9 mouse cellular contexts compared by ENCODE assay signal in the genomic region with DNA sequence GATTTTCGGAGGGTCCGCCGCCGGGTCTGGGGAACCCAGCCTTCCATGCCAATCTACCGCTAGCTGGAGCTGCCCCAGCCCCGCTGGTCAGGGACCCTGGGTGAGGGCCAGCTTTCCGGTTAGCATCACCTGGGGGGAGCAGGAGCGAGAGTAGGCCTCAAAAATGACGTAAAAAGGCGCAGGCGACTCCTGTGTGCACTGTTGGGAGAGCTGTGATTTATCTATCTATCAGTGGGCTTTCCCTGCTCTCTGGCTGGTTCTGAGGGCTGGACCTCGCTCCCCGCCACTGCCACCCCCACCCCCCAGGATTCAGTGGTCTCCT. TPM values are rescaled to one million over a fixed set of nuclear protein-coding genes. Genes with fewer than 3 reads are reported as not detected.
DNase-seq lines count a peak whose midpoint lies in the region; ATAC-seq and TF ChIP-seq lines count a peak whose summit lies in the region.
"Had no signal": no experiment of that assay in that cellular context is flagged by ENCODE, and none has a peak within 500 bp of the region (broad histone marks: within the 10 kb centered on the region; RNA-seq: fewer than 3 reads in every experiment).

No protein-coding gene starts in this region.

- H3K9me3 ChIP-seq in heart, embryonic 12.5 days (replicated peaks), result no peaks in the 10 kb centered on the region
- no peaks in the 10 kb centered on the region for H3K9me3 ChIP-seq in forebrain, embryonic 16.5 days (ENCODE audit: control insufficient read depth, low read length)
- H3K9me3 ChIP-seq in liver, postnatal 0 days (ENCODE audit: low read length), result no peaks in the 10 kb centered on the region

- peak overlapping the region; percentile 91 for H3K4me2 ChIP-seq in heart, embryonic 12.5 days
- H3K4me2 ChIP-seq in forebrain, embryonic 16.5 days (ENCODE audit: low read length), result peak overlapping the region; percentile 93
- peak overlapping the region; percentile 78 for H3K4me2 ChIP-seq in liver, postnatal 0 days (ENCODE audit: low read depth, low read length)

- DNase-seq in heart, postnatal 25 days (ENCODE audit: low spot score), result no peak
- peak; percentile 4 for DNase-seq in ES-CJ7 (ENCODE audit: low read depth, low spot score)
- DNase-seq in liver, postnatal 0 days, result no peak
- no peak for DNase-seq in layer of hippocampus, postnatal 10 days (ENCODE audit: low spot score in 2 of 2)
- DNase-seq in kidney, adult 18-20 months, result no peak

- H3K36me3 ChIP-seq in heart, embryonic 12.5 days, result 0 out of 2 replicates have a peak, but pooled peaks cover under 1% of the 10 kb centered on the region
- no peaks in the 10 kb centered on the region for H3K36me3 ChIP-seq in forebrain, embryonic 16.5 days (ENCODE audit: control insufficient read depth, insufficient read depth)
- no peaks in the 10 kb centered on the region for H3K36me3 ChIP-seq in liver, postnatal 0 days (replicated peaks; ENCODE audit: insufficient read depth, low read length)

- no peak for TF ChIP-seq EP300 in liver, postnatal 0 days (IDR thresholded peaks at IDR 0.05; ENCODE audit: low read depth)

- H3K4me1 ChIP-seq in heart, embryonic 12.5 days (replicated peaks), result peaks cover 18% of the 10 kb centered on the region
- H3K4me1 ChIP-seq in forebrain, embryonic 16.5 days (replicated peaks; ENCODE audit: control insufficient read depth, insufficient read depth, low read length), result peaks cover 10% of the 10 kb centered on the region
- H3K4me1 ChIP-seq in liver, postnatal 0 days (ENCODE audit: insufficient read depth), result peaks cover 5% of the 10 kb centered on the region; the same call in 1 of the 2 replicates

- intact Hi-C loops in heart, postnatal 25 days (cut with DNase I), result no loop called here

- H3K4me3 ChIP-seq in heart, embryonic 12.5 days, result peak overlapping the region; percentile 64
- H3K4me3 ChIP-seq in forebrain, embryonic 16.5 days (replicated peaks; ENCODE audit: low read length), result peak overlapping the region; percentile 81
- peak overlapping the region; percentile 62 for H3K4me3 ChIP-seq in liver, postnatal 0 days (ENCODE audit: low read depth, low read length)

- H3K27ac ChIP-seq in heart, embryonic 12.5 days (ENCODE audit: poor library complexity, severe bottlenecking), result peak overlapping the region; percentile 36; the same call in 1 of the 2 replicates
- H3K27ac ChIP-seq in forebrain, embryonic 16.5 days (ENCODE audit: low read length), result peak overlapping the region; percentile 72
- H3K27ac ChIP-seq in liver, postnatal 0 days (ENCODE audit: low read depth), result no peak overlapping the region

- no peak for TF ChIP-seq CTCF in liver, postnatal 0 days (IDR thresholded peaks at IDR 0.05; ENCODE audit: low read depth)

- no peaks in the 10 kb centered on the region for H3K27me3 ChIP-seq in heart, embryonic 12.5 days (replicated peaks)
- H3K27me3 ChIP-seq in forebrain, embryonic 16.5 days (replicated peaks; ENCODE audit: control insufficient read depth, insufficient read depth, low read length), result no peaks in the 10 kb centered on the region
- H3K27me3 ChIP-seq in liver, postnatal 0 days (ENCODE audit: insufficient read depth, low read length), result 0 out of 2 replicates have a peak, but pooled peaks cover 14% of the 10 kb centered on the region
- H3K27me3 ChIP-seq: CH12.LX had no signal

- WGBS in heart, embryonic 12.5 days, result 2% methylated on average over 13 of the region's 13 CpGs
- 1% methylated on average over 13 of the region's 13 CpGs for WGBS in forebrain, embryonic 16.5 days
- 15% methylated on average over 13 of the region's 13 CpGs for WGBS in liver, postnatal 0 days (ENCODE audit: insufficient replicate concordance)

- peak; percentile 75; the same call in 1 of the 2 replicates for ATAC-seq in heart, embryonic 12.5 days (ENCODE audit: insufficient number of reproducible peaks, low FRiP score)
- ATAC-seq in forebrain, embryonic 16.5 days, result peak; percentile 70; the same call in 1 of the 2 replicates
- peak; percentile 76 for ATAC-seq in liver, postnatal 0 days
- no peak for ATAC-seq in activated CD4-positive, CD25-positive, alpha-beta regulatory T cell, adult 4 months

- peak overlapping the region; percentile 84 for H3K9ac ChIP-seq in heart, embryonic 12.5 days
- H3K9ac ChIP-seq in forebrain, embryonic 16.5 days (replicated peaks; ENCODE audit: low read depth, low read length), result peak overlapping the region; percentile 98
- H3K9ac ChIP-seq in liver, postnatal 0 days (replicated peaks), result peak overlapping the region; percentile 67

RNA-seq across cellular contexts. Expression of a gene that starts 0.3 kb away (rescaled TPM):
- polyA plus RNA-seq in heart, embryonic 12.5 days (2016; fragmentation: Nextera tagmentation; extraction: Ambion mirVana), result 11.3 and 12.7 TPM in 2 replicates
- 1 to 10 TPM; 6.0 to 6.2 TPM for total RNA-seq in heart, postnatal 25 days (2021)
- 10.9 and 15.9 TPM in 2 replicates for polyA plus RNA-seq in forebrain, embryonic 16.5 days (2015; fragmentation: Nextera tagmentation; extraction: Ambion mirVana)
- 1.4 and 1.7 TPM in 2 replicates for polyA plus RNA-seq in liver, postnatal 0 days (2015; fragmentation: Nextera tagmentation; extraction: Ambion mirVana)
- polyA plus RNA-seq in activated CD4-positive, CD25-positive, alpha-beta regulatory T cell, adult 4 months (2017; shearing (Covaris generic)), result 1 to 10 TPM; 1.4 to 2.0 TPM
- 10 to 100 TPM; 34.3 to 39.3 TPM for total RNA-seq in layer of hippocampus, postnatal 10 days (2021)

RNA-seq across cellular contexts. Expression of a gene that starts 38.6 kb away (rescaled TPM):
- polyA plus RNA-seq in heart, embryonic 12.5 days (2016; fragmentation: Nextera tagmentation; extraction: Ambion mirVana), result 0.22 and 0.26 TPM in 2 replicates
- total RNA-seq in heart, postnatal 25 days (2021), result not detected
- 0.70 and 0.87 TPM in 2 replicates for polyA plus RNA-seq in forebrain, embryonic 16.5 days (2015; fragmentation: Nextera tagmentation; extraction: Ambion mirVana)
- not detected in 2 replicates for polyA plus RNA-seq in liver, postnatal 0 days (2015; fragmentation: Nextera tagmentation; extraction: Ambion mirVana)
- polyA plus RNA-seq in activated CD4-positive, CD25-positive, alpha-beta regulatory T cell, adult 4 months (2017; shearing (Covaris generic)), result not detected
- 10 to 100 TPM; 85.3 to 90.2 TPM for total RNA-seq in layer of hippocampus, postnatal 10 days (2021)
- total RNA-seq: CH12.LX had no signal
